Mouse (Mus musculus): ENCODE measurements at regions not wholly inside any gene's neighbourhood (a gene's known extent, or its start where the extent isn't known, plus 50 kb on each side); places are given as distances from the start of the nearest gene placed in this dataset.

DNA sequence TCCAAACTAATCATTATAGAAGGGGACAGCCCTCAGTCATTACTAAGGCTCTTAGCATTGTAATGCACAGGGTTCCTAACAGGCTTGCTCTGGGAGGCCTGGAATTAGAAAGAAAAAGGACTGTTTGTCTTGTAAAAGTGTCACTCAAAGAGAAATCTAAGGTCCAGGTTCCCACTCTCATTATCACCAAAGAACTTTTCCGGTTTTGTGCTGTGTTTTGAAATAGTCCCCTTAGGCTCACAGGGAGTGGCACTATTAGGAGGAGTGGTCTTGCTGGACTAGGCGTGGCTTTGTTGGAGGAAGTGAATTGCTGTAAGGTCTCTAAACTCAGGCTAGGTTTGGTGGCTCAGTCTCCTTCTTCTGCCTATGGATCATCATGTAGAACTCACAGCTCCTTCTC is 161.9 kb upstream of the Ofcc1 start:
- no peaks in the 10 kb centered on the region for H3K36me3 ChIP-seq (ENCODE audit: control insufficient read depth, insufficient read depth, low read length)

DNA sequence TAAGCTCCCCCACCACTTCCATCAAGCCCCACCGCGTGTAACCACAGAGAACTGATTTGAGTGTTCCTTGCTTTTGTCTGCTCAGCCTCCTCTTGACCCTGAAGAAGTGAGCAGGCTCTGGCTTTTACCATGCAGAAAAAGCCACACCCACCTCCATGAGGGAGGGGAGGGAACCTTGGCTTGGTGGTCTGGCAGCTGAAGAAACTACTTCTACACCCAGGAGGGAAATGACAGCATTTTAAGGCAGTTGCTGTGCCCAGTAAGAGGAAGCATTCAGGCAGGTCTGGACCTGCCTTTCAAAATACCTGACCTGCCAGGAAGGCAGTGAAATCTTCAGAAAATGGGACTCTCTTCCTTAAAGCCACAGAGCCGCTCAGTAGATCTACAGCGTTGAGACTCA is 156.9 kb upstream of the Ofcc1 start:
- 60% methylated on average over 4 of the region's 4 CpGs for WGBS
- TF ChIP-seq POLR2A (IDR thresholded peaks at IDR 0.05; ENCODE audit: insufficient read depth, low read depth, low read length) (no peak), CTCF (IDR thresholded peaks at IDR 0.05) (no peak), EP300 (IDR thresholded peaks at IDR 0.05; ENCODE audit: insufficient read depth, low read depth, low read length) (no peak)
- DNase-seq: no peak
- Histone ChIP-seq H3K4me1 (ENCODE audit: control insufficient read depth, insufficient read depth, low read length) (no peaks in the 10 kb centered on the region), H3K79me2 (replicated peaks; ENCODE audit: control insufficient read depth, insufficient read depth, low read length) (no peaks in the 10 kb centered on the region), H3K4me3 (no peak overlapping the region), H3K27me3 (ENCODE audit: control insufficient read depth, insufficient read depth, low read length) (no peaks in the 10 kb centered on the region), H3K9ac (ENCODE audit: low read depth, low read length) (no peak overlapping the region), H3K36me3 (ENCODE audit: control insufficient read depth, insufficient read depth, low read length) (no peaks in the 10 kb centered on the region), H3K27ac (no peak overlapping the region)
- intact Hi-C loops (cut with DNase I): no loop called here

More for the DNA sequence above, 161.9 kb upstream of the Ofcc1 start:
- DNase-seq: no peak
- intact Hi-C loops (cut with DNase I): no loop called here
- Histone ChIP-seq H3K4me1 (ENCODE audit: control insufficient read depth, insufficient read depth, low read length) (no peaks in the 10 kb centered on the region), H3K9ac (ENCODE audit: low read depth, low read length) (no peak overlapping the region), H3K27ac (no peak overlapping the region), H3K27me3 (ENCODE audit: control insufficient read depth, insufficient read depth, low read length) (no peaks in the 10 kb centered on the region), H3K79me2 (replicated peaks; ENCODE audit: control insufficient read depth, insufficient read depth, low read length) (no peaks in the 10 kb centered on the region), H3K4me3 (no peak overlapping the region)
- WGBS: 59% methylated on average over 2 of the region's 2 CpGs
- TF ChIP-seq CTCF (IDR thresholded peaks at IDR 0.05) (no peak), POLR2A (IDR thresholded peaks at IDR 0.05; ENCODE audit: insufficient read depth, low read depth, low read length) (no peak), EP300 (IDR thresholded peaks at IDR 0.05; ENCODE audit: insufficient read depth, low read depth, low read length) (no peak)

DNA sequence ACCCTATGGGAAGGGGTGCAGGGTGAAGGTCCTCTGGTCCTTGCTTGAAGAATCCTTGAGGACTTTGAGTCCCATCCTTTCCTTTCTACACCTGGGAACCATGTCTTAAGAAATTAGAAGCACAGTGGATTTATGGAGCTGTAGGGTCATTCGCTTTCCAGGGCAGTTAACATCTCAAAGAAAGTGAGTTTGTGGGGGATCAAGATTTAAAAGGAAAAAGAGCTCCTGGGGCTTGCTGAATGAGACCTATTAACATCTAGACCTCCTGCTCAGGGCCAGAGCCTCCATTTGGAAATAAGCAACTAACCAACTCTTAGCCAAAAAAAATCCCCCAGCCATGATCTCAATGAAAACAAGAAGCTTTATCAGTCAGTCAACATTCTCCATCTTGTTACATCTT is 148.0 kb upstream of the Ofcc1 start:
- intact Hi-C loops (cut with DNase I): no loop called here
- Histone ChIP-seq H3K27ac (no peak overlapping the region), H3K4me1 (ENCODE audit: control insufficient read depth, insufficient read depth, low read length) (no peaks in the 10 kb centered on the region), H3K79me2 (replicated peaks; ENCODE audit: control insufficient read depth, insufficient read depth, low read length) (no peaks in the 10 kb centered on the region), H3K9ac (ENCODE audit: low read depth, low read length) (no peak overlapping the region), H3K4me3 (no peak overlapping the region), H3K27me3 (ENCODE audit: control insufficient read depth, insufficient read depth, low read length) (no peaks in the 10 kb centered on the region), H3K36me3 (ENCODE audit: control insufficient read depth, insufficient read depth, low read length) (no peaks in the 10 kb centered on the region)
- TF ChIP-seq POLR2A (IDR thresholded peaks at IDR 0.05; ENCODE audit: insufficient read depth, low read depth, low read length): no peak
- TF ChIP-seq CTCF (IDR thresholded peaks at IDR 0.05): no peak
- TF ChIP-seq EP300 (IDR thresholded peaks at IDR 0.05; ENCODE audit: insufficient read depth, low read depth, low read length): no peak
- WGBS: 51% methylated on average over 1 of the region's 1 CpGs
- DNase-seq: no peak

DNA sequence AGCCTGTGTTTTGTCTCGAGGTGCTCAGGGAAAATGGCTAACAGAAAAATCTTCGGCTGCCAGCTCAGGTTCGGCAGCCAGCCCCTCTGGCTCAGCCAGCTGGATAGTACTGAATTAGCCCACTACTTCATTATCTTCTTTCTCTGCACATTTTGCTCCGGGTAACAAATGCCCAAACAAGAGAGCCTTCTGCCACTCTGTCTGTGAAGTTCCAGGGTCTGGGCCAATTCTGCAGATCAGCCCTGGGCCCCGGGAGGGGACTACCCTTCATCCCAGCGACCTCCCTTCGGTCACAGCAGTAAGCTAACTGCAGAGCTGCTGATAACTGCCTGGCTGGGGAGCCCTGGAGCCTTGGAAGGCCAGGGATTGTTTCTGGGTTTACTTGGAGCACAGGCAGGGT is 119.6 kb upstream of the Ofcc1 start:
- no peak for DNase-seq
- 30% methylated on average over 7 of the region's 7 CpGs for WGBS
- H3K4me3 ChIP-seq: no peak overlapping the region
- no peaks in the 10 kb centered on the region for H3K4me1 ChIP-seq (ENCODE audit: control insufficient read depth, insufficient read depth, low read length)
- no peak overlapping the region for H3K27ac ChIP-seq
- H3K27me3 ChIP-seq (ENCODE audit: control insufficient read depth, insufficient read depth, low read length): no peaks in the 10 kb centered on the region
- intact Hi-C loops (cut with DNase I): no loop called here
- no peak for TF ChIP-seq EP300 (IDR thresholded peaks at IDR 0.05; ENCODE audit: insufficient read depth, low read depth, low read length)
- no peak for TF ChIP-seq POLR2A (IDR thresholded peaks at IDR 0.05; ENCODE audit: insufficient read depth, low read depth, low read length)
- TF ChIP-seq CTCF (IDR thresholded peaks at IDR 0.05): no peak
- H3K9ac ChIP-seq (ENCODE audit: low read depth, low read length): no peak overlapping the region
- H3K36me3 ChIP-seq (ENCODE audit: control insufficient read depth, insufficient read depth, low read length): no peaks in the 10 kb centered on the region
- H3K79me2 ChIP-seq (replicated peaks; ENCODE audit: control insufficient read depth, insufficient read depth, low read length): no peaks in the 10 kb centered on the region

DNA sequence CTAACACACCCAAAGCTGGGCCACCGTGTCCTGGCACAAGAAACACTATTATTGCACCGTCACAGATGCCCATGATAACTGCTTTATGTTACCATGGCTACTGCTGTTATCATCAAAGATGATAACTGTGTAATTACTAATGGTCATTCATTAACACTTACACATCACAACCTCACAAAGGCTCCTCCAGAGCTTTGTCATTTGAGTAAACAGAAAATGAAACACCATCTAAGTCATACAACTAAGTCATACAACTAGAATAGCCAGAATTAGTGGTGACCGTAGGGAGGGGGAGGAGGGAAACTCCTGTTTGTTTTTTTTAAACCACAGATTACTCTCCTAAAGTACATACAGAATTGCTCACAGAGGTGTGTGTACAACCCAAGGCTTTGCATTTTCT is 111.4 kb upstream of the Ofcc1 start:
- H3K27ac ChIP-seq: no peak overlapping the region
- no peaks in the 10 kb centered on the region for H3K4me1 ChIP-seq (ENCODE audit: control insufficient read depth, insufficient read depth, low read length)
- TF ChIP-seq POLR2A (IDR thresholded peaks at IDR 0.05; ENCODE audit: insufficient read depth, low read depth, low read length) (no peak), EP300 (IDR thresholded peaks at IDR 0.05; ENCODE audit: insufficient read depth, low read depth, low read length) (no peak), CTCF (IDR thresholded peaks at IDR 0.05) (no peak)
- 72% methylated on average over 3 of the region's 3 CpGs for WGBS
- no peaks in the 10 kb centered on the region for H3K27me3 ChIP-seq (ENCODE audit: control insufficient read depth, insufficient read depth, low read length)
- no peaks in the 10 kb centered on the region for H3K36me3 ChIP-seq (ENCODE audit: control insufficient read depth, insufficient read depth, low read length)
- no peak overlapping the region for H3K4me3 ChIP-seq
- no peak overlapping the region for H3K9ac ChIP-seq (ENCODE audit: low read depth, low read length)
- intact Hi-C loops (cut with DNase I): no loop called here
- no peak for DNase-seq
- no peaks in the 10 kb centered on the region for H3K79me2 ChIP-seq (replicated peaks; ENCODE audit: control insufficient read depth, insufficient read depth, low read length)

DNA sequence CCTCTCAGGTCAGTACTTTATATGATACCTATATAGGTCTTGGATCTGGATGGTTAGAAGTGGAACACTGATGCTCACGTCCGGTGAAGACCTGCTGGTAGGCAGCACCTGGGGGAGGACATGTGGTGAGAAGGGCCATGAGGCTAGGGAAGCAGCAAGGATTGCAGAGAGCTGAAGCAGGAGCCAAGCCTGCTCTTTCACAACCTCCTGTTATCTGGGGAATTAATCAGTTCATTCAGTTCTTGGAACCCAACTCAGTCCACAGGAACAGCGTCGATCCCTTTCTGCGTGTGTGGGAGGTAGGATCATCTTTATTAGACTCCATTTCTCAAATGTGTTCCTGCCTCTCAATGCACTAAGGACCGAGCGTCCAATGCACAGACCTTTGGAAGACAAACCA is 107.9 kb upstream of the Ofcc1 start:
- no peaks in the 10 kb centered on the region for H3K36me3 ChIP-seq (ENCODE audit: control insufficient read depth, insufficient read depth, low read length)
- no peaks in the 10 kb centered on the region for H3K4me1 ChIP-seq (ENCODE audit: control insufficient read depth, insufficient read depth, low read length)
- WGBS: 83% methylated on average over 7 of the region's 7 CpGs
- no peak overlapping the region for H3K9ac ChIP-seq (ENCODE audit: low read depth, low read length)
- no peak for DNase-seq
- TF ChIP-seq CTCF (IDR thresholded peaks at IDR 0.05): no peak
- TF ChIP-seq POLR2A (IDR thresholded peaks at IDR 0.05; ENCODE audit: insufficient read depth, low read depth, low read length): no peak
- TF ChIP-seq EP300 (IDR thresholded peaks at IDR 0.05; ENCODE audit: insufficient read depth, low read depth, low read length): no peak
- H3K27ac ChIP-seq: no peak overlapping the region
- intact Hi-C loops (cut with DNase I): no loop called here
- no peaks in the 10 kb centered on the region for H3K27me3 ChIP-seq (ENCODE audit: control insufficient read depth, insufficient read depth, low read length)
- no peaks in the 10 kb centered on the region for H3K79me2 ChIP-seq (replicated peaks; ENCODE audit: control insufficient read depth, insufficient read depth, low read length)
- no peak overlapping the region for H3K4me3 ChIP-seq
